Mouse (Mus musculus) stomach, embryonic 15.5 days (tissue): ENCODE results near the gene Tgfb1. TPM values are rescaled to one million over a fixed set of nuclear protein-coding genes. Genes with fewer than 3 reads are reported as not detected.

Experiments used
- ATAC-seq: fragments of 200-750 bp; cut with Nextera tagmentation; 2 replicates; pipeline ENCODE4 v1.8.0; 2017; ENCODE audit warnings: low read depth, moderate number of reproducible peaks, moderate TSS enrichment; ENCODE audit not compliant: insufficient read depth, low FRiP score
- H3K27ac ChIP-seq: fragments of 300-500 bp; sonication (generic); 2 replicates; pipeline ENCODE4 v1.5.1; 2015; ENCODE audit warnings: mild to moderate bottlenecking, inconsistent platforms
- H3K27me3 ChIP-seq: fragments of 300-500 bp; sonication (generic); replicated peaks from 2 replicates; pipeline ENCODE4 v1.6.1; 2015; ENCODE audit warnings: inconsistent platforms
- H3K36me3 ChIP-seq: fragments of 300-500 bp; sonication (generic); 2 replicates; pipeline ENCODE4 v1.6.1; 2015; ENCODE audit warnings: inconsistent platforms
- H3K4me1 ChIP-seq: fragments of 300-500 bp; sonication (generic); 2 replicates; pipeline ENCODE4 v1.6.1; 2015; ENCODE audit warnings: inconsistent platforms
- H3K4me2 ChIP-seq: fragments of 300-500 bp; sonication (generic); 2 replicates; pipeline ENCODE4 v1.6.1; 2015; ENCODE audit warnings: mild to moderate bottlenecking, inconsistent platforms
- H3K4me3 ChIP-seq: fragments of 300-500 bp; sonication (generic); replicated peaks from 2 replicates; pipeline ENCODE4 v1.5.1; 2015; ENCODE audit warnings: inconsistent platforms
- H3K9ac ChIP-seq: fragments of 300-500 bp; sonication (generic); 2 replicates; pipeline ENCODE4 v1.6.1; 2015; ENCODE audit warnings: inconsistent platforms
- H3K9me3 ChIP-seq: fragments of 300-500 bp; sonication (generic); 2 replicates; pipeline ENCODE4 v1.6.1; 2016; ENCODE audit warnings: inconsistent platforms
- WGBS: fragments of 180-500 bp; shearing (Covaris S2); methylation state at CpG from one replicate; pipeline ENCODE4 v1.1.7; 2015; 5-methylcytosine and 5-hydroxymethylcytosine counted together
- polyA plus RNA-seq: library from polyadenylated mRNA; unstranded; fragments of >200 nt; fragmentation: Nextera tagmentation; extraction: Ambion mirVana; gene quantifications from 2 replicates; pipeline ENCODE4 v1.2.1, GENCODE M21; 2015

Gene Tgfb1
- polyA plus RNA-seq, 1 experiment from 2014 or later, result 4.1 TPM

DNA sequence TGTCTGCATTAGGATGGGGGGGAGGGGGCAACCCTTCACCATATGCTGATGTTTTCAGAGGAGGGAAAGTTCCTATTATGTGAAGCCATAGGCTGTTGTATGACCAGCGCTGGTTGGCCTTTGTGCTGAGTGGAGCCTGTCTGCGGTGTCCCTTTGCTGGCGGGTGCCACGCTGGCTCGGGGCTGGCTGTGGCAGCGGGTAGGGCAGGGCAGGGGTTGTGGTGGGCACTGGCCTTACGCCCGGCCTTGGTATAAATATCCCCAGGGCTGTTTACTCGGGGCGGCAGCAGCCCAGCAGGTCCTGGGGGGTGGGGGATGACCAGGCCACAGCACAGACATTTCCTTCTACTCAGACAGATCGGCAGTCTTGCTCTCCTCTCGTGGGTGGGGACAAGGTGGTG is 23.2 kb downstream of the Tgfb1 start:
- no peaks in the 10 kb centered on the region for H3K9me3 ChIP-seq
- no peak overlapping the region for H3K27ac ChIP-seq
- H3K4me2 ChIP-seq, result peak overlapping the region; percentile 24; the same call in 1 of the 2 replicates
- no peaks in the 10 kb centered on the region for H3K27me3 ChIP-seq
- H3K4me1 ChIP-seq, result peaks cover 57% of the 10 kb centered on the region
- H3K4me3 ChIP-seq, result no peak overlapping the region
- WGBS, result 12% methylated on average over 12 of the region's 12 CpGs
- no peak overlapping the region for H3K9ac ChIP-seq
- no peak for ATAC-seq
- H3K36me3 ChIP-seq, result peaks cover 17% of the 10 kb centered on the region

DNA sequence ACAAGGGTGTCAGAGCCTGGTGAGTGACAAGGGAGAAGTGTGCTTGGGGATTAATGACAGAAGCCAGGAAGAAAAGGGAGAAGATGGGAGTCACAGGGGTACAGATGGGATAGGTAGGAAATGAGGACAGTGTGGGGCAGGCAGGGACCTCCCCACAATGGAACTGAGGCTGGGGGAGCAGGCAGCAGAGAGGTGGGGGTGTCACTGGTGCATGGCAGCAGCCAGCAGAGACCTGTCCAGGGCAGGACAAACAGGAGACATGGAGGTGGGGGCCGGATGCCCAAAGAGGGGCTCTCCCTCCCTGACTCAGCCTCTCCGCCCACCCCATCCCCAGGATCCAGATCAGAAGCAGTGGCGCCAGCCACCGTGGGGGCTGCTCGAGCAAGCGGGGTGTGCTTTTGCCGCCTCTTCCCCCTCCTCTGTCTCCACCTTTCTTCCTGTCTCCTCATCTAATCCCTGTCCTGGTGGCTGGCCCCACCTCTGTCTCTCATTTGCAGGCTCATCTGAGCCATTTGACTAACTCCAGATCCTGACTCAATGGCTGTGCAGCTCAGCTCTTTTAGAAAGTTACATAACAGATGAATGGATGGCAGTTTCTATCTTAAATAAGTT is 23.8 kb downstream of the Tgfb1 start:
- Histone ChIP-seq H3K27ac (peak overlapping the region; percentile 5; the same call in 1 of the 2 replicates), H3K4me3 (no peak overlapping the region), H3K36me3 (peaks cover 22% of the 10 kb centered on the region), H3K9me3 (no peaks in the 10 kb centered on the region), H3K9ac (no peak overlapping the region), H3K27me3 (no peaks in the 10 kb centered on the region), H3K4me2 (no peak overlapping the region; the same call in 1 of the 2 replicates), H3K4me1 (peaks cover 50% of the 10 kb centered on the region)
- peak; percentile 1; the same call in 1 of the 2 replicates for ATAC-seq
- 10% methylated on average over 7 of the region's 7 CpGs for WGBS

DNA sequence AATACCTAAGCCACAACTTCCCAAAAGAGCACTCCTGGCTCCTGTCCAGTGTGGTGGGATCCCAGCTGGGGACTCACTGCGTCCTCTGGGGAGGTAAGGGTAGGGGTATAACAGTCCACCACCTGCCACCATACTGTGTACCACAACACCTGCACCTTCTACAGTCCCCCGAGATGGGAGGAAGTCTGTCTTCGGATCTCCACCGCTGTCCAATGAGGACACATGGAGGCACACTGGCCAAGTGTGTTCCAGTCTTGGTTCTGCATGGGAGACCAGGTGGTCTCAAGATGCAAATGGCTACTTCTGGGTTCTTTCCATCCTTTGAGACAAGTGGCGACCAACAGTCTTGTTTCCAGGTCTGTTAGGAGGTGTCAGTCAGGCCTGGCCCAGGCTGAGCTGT is 24.4 kb downstream of the Tgfb1 start:
- 67% methylated on average over 5 of the region's 5 CpGs for WGBS
- no peak overlapping the region for H3K4me3 ChIP-seq
- peaks cover 45% of the 10 kb centered on the region for H3K4me1 ChIP-seq
- H3K27ac ChIP-seq, result peak overlapping the region; percentile 5; the same call in 1 of the 2 replicates
- peaks cover 25% of the 10 kb centered on the region for H3K36me3 ChIP-seq
- no peaks in the 10 kb centered on the region for H3K27me3 ChIP-seq
- H3K9ac ChIP-seq, result no peak overlapping the region
- no peaks in the 10 kb centered on the region for H3K9me3 ChIP-seq
- no peak overlapping the region for H3K4me2 ChIP-seq
- ATAC-seq, result no peak

GRCm38 (mm10) chr7:25711731-25712197 is 25.0 kb downstream of the Tgfb1 start:
- H3K9ac ChIP-seq, result no peak overlapping the region
- ATAC-seq, result peak; percentile 29
- 0 out of 2 replicates have a peak overlapping the region, but pooled peaks have one; percentile 9 for H3K27ac ChIP-seq

DNA sequence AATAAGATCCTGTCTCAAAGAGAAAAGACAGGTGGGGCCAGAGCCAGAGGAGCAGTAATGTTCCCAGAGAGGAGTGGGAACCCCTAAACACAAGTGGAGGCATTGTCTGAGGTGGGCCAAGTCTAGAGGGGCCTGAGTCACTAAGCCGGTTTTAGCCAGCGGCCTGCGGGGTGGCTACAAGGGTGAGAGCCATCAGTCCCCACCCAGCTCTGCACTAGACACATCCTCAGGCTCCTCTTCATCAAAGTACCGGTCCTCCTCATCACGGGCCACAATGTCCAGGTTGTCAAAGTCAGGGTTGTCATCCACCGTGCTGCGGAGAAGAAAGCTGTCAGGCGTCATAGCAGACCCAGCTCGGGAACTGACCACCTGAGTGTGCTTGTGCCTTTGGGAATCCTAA is 26.0 kb downstream of the Tgfb1 start:
- Histone ChIP-seq H3K36me3 (peaks cover 28% of the 10 kb centered on the region), H3K27me3 (no peaks in the 10 kb centered on the region), H3K4me2 (no peak overlapping the region), H3K4me1 (peaks cover 33% of the 10 kb centered on the region), H3K4me3 (no peak overlapping the region), H3K9me3 (no peaks in the 10 kb centered on the region), H3K27ac (no peak overlapping the region), H3K9ac (no peak overlapping the region)
- ATAC-seq, result no peak
- WGBS, result 79% methylated on average over 9 of the region's 9 CpGs

More at GRCm38 (mm10) chr7:25711731-25712197, 25.0 kb downstream of the Tgfb1 start:
- no peak overlapping the region for H3K4me3 ChIP-seq
- H3K36me3 ChIP-seq, result peaks cover 27% of the 10 kb centered on the region
- peaks cover 39% of the 10 kb centered on the region for H3K4me1 ChIP-seq
- 20% methylated on average over 7 of the region's 7 CpGs for WGBS
- no peaks in the 10 kb centered on the region for H3K27me3 ChIP-seq
- H3K9me3 ChIP-seq, result no peaks in the 10 kb centered on the region
- H3K4me2 ChIP-seq, result no peak overlapping the region; the same call in 1 of the 2 replicates

- Histone ChIP-seq H3K27me3 (no peaks in the 10 kb centered on the region), H3K9me3 (no peaks in the 10 kb centered on the region), H3K9ac (no peak overlapping the region), H3K4me1 (peaks cover 36% of the 10 kb centered on the region), H3K27ac (no peak overlapping the region), H3K4me3 (no peak overlapping the region), H3K4me2 (no peak overlapping the region), H3K36me3 (peaks cover 28% of the 10 kb centered on the region)
- 89% methylated on average over 8 of the region's 8 CpGs for WGBS
- no peak for ATAC-seq
Measured at GRCm38 (mm10) chr7:25714581-25714980, 27.8 kb downstream of the Tgfb1 start.

- peaks cover 36% of the 10 kb centered on the region for H3K36me3 ChIP-seq
- H3K9me3 ChIP-seq, result no peaks in the 10 kb centered on the region
- H3K4me2 ChIP-seq, result no peak overlapping the region
- H3K9ac ChIP-seq, result no peak overlapping the region
- ATAC-seq, result no peak
- H3K27me3 ChIP-seq, result no peaks in the 10 kb centered on the region
- no peak overlapping the region for H3K27ac ChIP-seq
- WGBS, result 96% methylated on average over 22 of the region's 22 CpGs
- H3K4me3 ChIP-seq, result no peak overlapping the region
- peaks cover 29% of the 10 kb centered on the region for H3K4me1 ChIP-seq
Measured at GRCm38 (mm10) chr7:25715731-25716271, 29.0 kb downstream of the Tgfb1 start.

- H3K4me3 ChIP-seq, result no peak overlapping the region
- H3K36me3 ChIP-seq, result peaks cover 47% of the 10 kb centered on the region
- H3K4me1 ChIP-seq, result peaks cover 16% of the 10 kb centered on the region
- peak overlapping the region; percentile 75; the same call in 1 of the 2 replicates for H3K4me2 ChIP-seq
- WGBS, result 84% methylated on average over 3 of the region's 3 CpGs
- H3K9ac ChIP-seq, result no peak overlapping the region
- H3K9me3 ChIP-seq, result no peaks in the 10 kb centered on the region
- no peak for ATAC-seq
- no peak overlapping the region for H3K27ac ChIP-seq
- no peaks in the 10 kb centered on the region for H3K27me3 ChIP-seq
Measured at GRCm38 (mm10) chr7:25717478-25717877, 30.7 kb downstream of the Tgfb1 start.

DNA sequence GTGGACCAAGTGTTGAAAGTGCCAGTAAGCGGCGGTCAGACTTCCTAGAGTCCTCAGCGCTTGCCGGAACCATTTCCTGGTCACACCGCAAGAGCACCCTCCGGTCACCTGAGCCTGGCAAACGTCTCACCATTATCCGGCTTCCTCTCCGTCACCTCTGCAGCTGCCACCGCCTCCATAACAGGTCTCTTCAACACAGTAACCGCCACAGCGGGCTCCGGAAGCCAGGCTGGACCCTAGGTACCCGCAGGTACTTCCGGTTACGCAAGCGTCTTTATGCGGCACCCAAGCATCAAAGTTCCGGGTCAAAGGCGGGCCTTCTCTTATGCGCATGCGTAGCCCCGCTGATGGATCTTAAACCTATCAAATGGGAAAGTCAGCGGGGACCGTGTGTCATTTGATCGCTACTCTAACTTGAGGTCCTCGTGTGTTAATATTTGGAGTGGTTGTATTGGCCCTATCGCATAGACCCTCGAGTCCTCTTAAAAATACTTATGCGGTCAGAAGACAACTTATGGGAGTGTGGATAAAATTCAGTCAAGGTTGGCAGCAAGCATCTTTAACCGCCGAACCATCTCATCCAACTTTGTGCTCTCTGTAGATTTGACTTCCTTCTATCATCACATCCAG is 32.1 kb downstream of the Tgfb1 start, which contains the start of gene Ccdc97:
Gene Ccdc97, minus strand, starts transcription at position 301 of the 630 bp plus-strand sequence.
- H3K4me1 ChIP-seq, result peaks cover 15% of the 10 kb centered on the region
- 4% methylated on average over 32 of the region's 32 CpGs for WGBS
- peak within 1 kb of the TSS; percentile 83 for H3K4me3 ChIP-seq
- H3K27me3 ChIP-seq, result no peaks in the 10 kb centered on the region
- peaks cover 54% of the 10 kb centered on the region for H3K36me3 ChIP-seq
- H3K9me3 ChIP-seq, result no peaks in the 10 kb centered on the region
- peak within 1 kb of the TSS; percentile 45 for H3K9ac ChIP-seq
- peak; percentile 82 for ATAC-seq
- H3K27ac ChIP-seq, result peak within 1 kb of the TSS; percentile 89
- H3K4me2 ChIP-seq, result peak within 1 kb of the TSS; percentile 75

- Histone ChIP-seq H3K4me3 (peak overlapping the region; percentile 83; the same call in 1 of the 2 replicates), H3K27me3 (no peaks in the 10 kb centered on the region), H3K27ac (0 out of 2 replicates have a peak overlapping the region, but pooled peaks have one; percentile 89), H3K4me2 (peak overlapping the region; percentile 75), H3K9me3 (no peaks in the 10 kb centered on the region), H3K4me1 (peaks cover 15% of the 10 kb centered on the region), H3K9ac (no peak overlapping the region), H3K36me3 (peaks cover 54% of the 10 kb centered on the region)
- WGBS, result 59% methylated on average over 10 of the region's 10 CpGs
- ATAC-seq, result no peak
Measured at GRCm38 (mm10) chr7:25719761-25720610, 33.2 kb downstream of the Tgfb1 start.

DNA sequence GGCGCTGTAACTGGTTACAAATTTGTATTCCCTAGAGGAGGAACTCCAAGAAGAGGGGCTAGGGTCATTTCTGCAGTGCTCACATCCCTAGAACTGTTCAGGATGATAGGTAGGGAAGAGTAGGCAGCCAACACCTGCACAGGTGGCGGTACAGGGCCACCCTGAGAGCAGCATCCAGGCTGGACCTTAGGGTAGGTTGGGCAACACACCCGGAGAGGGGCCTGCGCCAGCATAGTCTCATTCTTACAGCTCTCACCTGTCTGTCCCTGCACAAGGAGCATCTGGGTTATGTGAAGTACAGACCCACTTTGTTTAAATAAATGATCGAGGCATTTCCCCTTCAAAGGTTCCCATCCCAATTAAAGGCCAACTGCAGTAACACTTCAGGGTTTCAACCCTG is 34.0 kb downstream of the Tgfb1 start:
- Histone ChIP-seq H3K4me3 (no peak overlapping the region), H3K36me3 (peaks cover 56% of the 10 kb centered on the region), H3K9ac (no peak overlapping the region), H3K27me3 (no peaks in the 10 kb centered on the region), H3K4me1 (peaks cover 15% of the 10 kb centered on the region), H3K27ac (no peak overlapping the region), H3K4me2 (no peak overlapping the region), H3K9me3 (no peaks in the 10 kb centered on the region)
- no peak for ATAC-seq
- WGBS, result 84% methylated on average over 5 of the region's 5 CpGs
